ENCODE assay signal across 25 mouse cellular contexts in genomic region chr2:146693484-146693883, GRCm38 (mm10).
DNase-seq lines count a peak whose midpoint lies in the region; ATAC-seq lines count a peak whose summit lies in the region.
"Had no signal": no experiment of that assay in that cellular context is flagged by ENCODE, and none has a peak within 500 bp of the region (broad histone marks: within the 10 kb centered on the region; RNA-seq: fewer than 3 reads in every experiment).

No protein-coding gene starts in this region.

- peaks cover 5% of the 10 kb centered on the region for H3K4me1 ChIP-seq in hindbrain, embryonic 15.5 days (replicated peaks)
- H3K4me1 ChIP-seq in hindbrain, embryonic 11.5 days (replicated peaks; ENCODE audit: control insufficient read depth, insufficient read depth, low read length): no peaks in the 10 kb centered on the region
- H3K4me1 ChIP-seq in midbrain, embryonic 11.5 days (ENCODE audit: control insufficient read depth, insufficient read depth, low read length): peaks cover 4% of the 10 kb centered on the region
- peaks cover 13% of the 10 kb centered on the region for H3K4me1 ChIP-seq in midbrain, embryonic 10.5 days
- peaks cover 14% of the 10 kb centered on the region for H3K4me1 ChIP-seq in midbrain, embryonic 14.5 days (ENCODE audit: control insufficient read depth, insufficient read depth, low read length)
- peaks cover 20% of the 10 kb centered on the region for H3K4me1 ChIP-seq in neural tube, embryonic 15.5 days
- no peaks in the 10 kb centered on the region for H3K4me1 ChIP-seq in kidney, embryonic 14.5 days (ENCODE audit: control insufficient read depth, insufficient read depth, low read length)

- H3K9ac ChIP-seq in hindbrain, embryonic 15.5 days: no peak overlapping the region
- no peak overlapping the region for H3K9ac ChIP-seq in hindbrain, embryonic 11.5 days (ENCODE audit: low read depth, low read length)
- H3K9ac ChIP-seq in midbrain, embryonic 11.5 days (ENCODE audit: low read length): no peak overlapping the region
- no peak overlapping the region for H3K9ac ChIP-seq in midbrain, embryonic 14.5 days (replicated peaks; ENCODE audit: low read length)
- H3K9ac ChIP-seq in neural tube, embryonic 15.5 days (replicated peaks): no peak overlapping the region
- no peak overlapping the region for H3K9ac ChIP-seq in kidney, embryonic 14.5 days (ENCODE audit: low read depth, low read length)
- H3K9ac ChIP-seq: embryonic facial prominence, embryonic 12.5 days; limb, embryonic 13.5 days; liver, embryonic 14.5 days had no signal

- no peak overlapping the region; the same call in 1 of the 2 replicates for H3K27ac ChIP-seq in hindbrain, embryonic 15.5 days (replicated peaks)
- H3K27ac ChIP-seq in hindbrain, embryonic 11.5 days (ENCODE audit: low read depth, low read length): no peak overlapping the region
- H3K27ac ChIP-seq in midbrain, embryonic 11.5 days (ENCODE audit: low read depth, low read length): no peak overlapping the region
- H3K27ac ChIP-seq in midbrain, embryonic 10.5 days (replicated peaks): no peak overlapping the region
- 0 out of 2 replicates have a peak overlapping the region, but pooled peaks have one; percentile 70 for H3K27ac ChIP-seq in midbrain, embryonic 14.5 days (replicated peaks; ENCODE audit: low read depth, low read length)
- no peak overlapping the region for H3K27ac ChIP-seq in neural tube, embryonic 15.5 days (replicated peaks)
- no peak overlapping the region for H3K27ac ChIP-seq in kidney, embryonic 14.5 days (ENCODE audit: low read depth, low read length)
- H3K27ac ChIP-seq: embryonic facial prominence, embryonic 12.5 days; forebrain, embryonic 13.5 days; gastrocnemius, adult 2 months; heart, embryonic 10.5 days; layer of hippocampus, adult 2 months; limb, embryonic 13.5 days; liver, embryonic 14.5 days had no signal

- no peak for ATAC-seq in hindbrain, embryonic 15.5 days (ENCODE audit: low FRiP score, low read depth)
- ATAC-seq in hindbrain, embryonic 11.5 days (ENCODE audit: low FRiP score): no peak
- ATAC-seq in midbrain, embryonic 11.5 days (ENCODE audit: low FRiP score): peak; percentile 23; the same call in 1 of the 2 replicates
- no peak for ATAC-seq in midbrain, embryonic 14.5 days (ENCODE audit: low FRiP score, low TSS enrichment)
- peak; percentile 58; the same call in 1 of the 2 replicates for ATAC-seq in neural tube, embryonic 15.5 days (ENCODE audit: low FRiP score)
- ATAC-seq in kidney, embryonic 14.5 days (ENCODE audit: low FRiP score, low TSS enrichment): no peak
- ATAC-seq: intestine, embryonic 16.5 days had no signal

- H3K36me3 ChIP-seq in hindbrain, embryonic 15.5 days: no peaks in the 10 kb centered on the region
- H3K36me3 ChIP-seq in hindbrain, embryonic 11.5 days (ENCODE audit: control insufficient read depth, insufficient read depth, low read length): no peaks in the 10 kb centered on the region
- H3K36me3 ChIP-seq in midbrain, embryonic 11.5 days (ENCODE audit: control insufficient read depth, insufficient read depth, low read length): no peaks in the 10 kb centered on the region
- H3K36me3 ChIP-seq in midbrain, embryonic 10.5 days: no peaks in the 10 kb centered on the region
- no peaks in the 10 kb centered on the region for H3K36me3 ChIP-seq in midbrain, embryonic 14.5 days (ENCODE audit: control insufficient read depth, insufficient read depth, low read length)
- no peaks in the 10 kb centered on the region for H3K36me3 ChIP-seq in neural tube, embryonic 15.5 days
- no peaks in the 10 kb centered on the region for H3K36me3 ChIP-seq in kidney, embryonic 14.5 days (ENCODE audit: control insufficient read depth, insufficient read depth, low read length)
- H3K36me3 ChIP-seq: embryonic facial prominence, embryonic 12.5 days; heart, embryonic 10.5 days; limb, embryonic 13.5 days had no signal

- no peak overlapping the region for H3K4me3 ChIP-seq in hindbrain, embryonic 15.5 days
- H3K4me3 ChIP-seq in hindbrain, embryonic 11.5 days (ENCODE audit: low read depth, low read length): no peak overlapping the region
- no peak overlapping the region for H3K4me3 ChIP-seq in midbrain, embryonic 11.5 days (ENCODE audit: low read depth, low read length)
- no peak overlapping the region for H3K4me3 ChIP-seq in midbrain, embryonic 10.5 days
- H3K4me3 ChIP-seq in midbrain, embryonic 14.5 days (replicated peaks; ENCODE audit: low read depth, low read length): no peak overlapping the region
- H3K4me3 ChIP-seq in neural tube, embryonic 15.5 days (replicated peaks): no peak overlapping the region
- H3K4me3 ChIP-seq in kidney, embryonic 14.5 days (ENCODE audit: low read length): no peak overlapping the region
- H3K4me3 ChIP-seq: embryonic facial prominence, embryonic 12.5 days; erythroblast, embryonic 14.5 days; forebrain, embryonic 13.5 days; gastrocnemius, adult 2 months; heart, embryonic 10.5 days; layer of hippocampus, adult 2 months; limb, embryonic 13.5 days had no signal

- no peak for DNase-seq in hindbrain, embryonic 11.5 days (ENCODE audit: low spot score)
- DNase-seq in midbrain, embryonic 11.5 days (ENCODE audit: low spot score, missing footprints): peak; percentile 80
- DNase-seq in midbrain, embryonic 10.5 days (ENCODE audit: low spot score): no peak
- DNase-seq in midbrain, embryonic 14.5 days: peak; percentile 35
- DNase-seq: adrenal gland, adult 8-10 months; cerebellum, adult 18-20 months; cerebellum, postnatal 14 days; gastrocnemius, adult 2 months; heart, postnatal 4 days; kidney, postnatal 10 days; layer of hippocampus, postnatal 36 days; lung, postnatal 4 days; thymus, adult 18-20 months; thymus, postnatal 36 days had no signal

- WGBS in hindbrain, embryonic 15.5 days: 40% methylated on average over 2 of the region's 2 CpGs
- WGBS in hindbrain, embryonic 11.5 days: 59% methylated on average over 2 of the region's 2 CpGs
- 49% methylated on average over 2 of the region's 2 CpGs for WGBS in midbrain, embryonic 11.5 days
- WGBS in midbrain, embryonic 10.5 days: 64% methylated on average over 2 of the region's 2 CpGs
- 21% methylated on average over 2 of the region's 2 CpGs for WGBS in midbrain, embryonic 14.5 days
- WGBS in neural tube, embryonic 15.5 days: 7% methylated on average over 2 of the region's 2 CpGs
- 39% methylated on average over 2 of the region's 2 CpGs for WGBS in kidney, embryonic 14.5 days

- no peaks in the 10 kb centered on the region for H3K9me3 ChIP-seq in hindbrain, embryonic 15.5 days
- no peaks in the 10 kb centered on the region for H3K9me3 ChIP-seq in hindbrain, embryonic 11.5 days (ENCODE audit: control insufficient read depth, low read length)
- H3K9me3 ChIP-seq in midbrain, embryonic 11.5 days (ENCODE audit: control insufficient read depth, low read length): no peaks in the 10 kb centered on the region; the same call in 1 of the 2 replicates
- H3K9me3 ChIP-seq in midbrain, embryonic 10.5 days (replicated peaks): 0 out of 2 replicates have a peak, but pooled peaks cover 5% of the 10 kb centered on the region
- no peaks in the 10 kb centered on the region for H3K9me3 ChIP-seq in midbrain, embryonic 14.5 days (ENCODE audit: control insufficient read depth, low read length)
- no peaks in the 10 kb centered on the region for H3K9me3 ChIP-seq in neural tube, embryonic 15.5 days (replicated peaks)
- H3K9me3 ChIP-seq in kidney, embryonic 14.5 days (ENCODE audit: control insufficient read depth, low read length): 0 out of 2 replicates have a peak, but pooled peaks cover 2% of the 10 kb centered on the region
- H3K9me3 ChIP-seq: embryonic facial prominence, embryonic 12.5 days; forebrain, embryonic 13.5 days; heart, embryonic 10.5 days; limb, embryonic 13.5 days had no signal

- H3K4me2 ChIP-seq in hindbrain, embryonic 15.5 days: peak overlapping the region; percentile 33; the same call in 1 of the 2 replicates
- no peak overlapping the region for H3K4me2 ChIP-seq in hindbrain, embryonic 11.5 days (replicated peaks; ENCODE audit: low read depth, low read length)
- H3K4me2 ChIP-seq in midbrain, embryonic 11.5 days: no peak overlapping the region
- H3K4me2 ChIP-seq in midbrain, embryonic 14.5 days (ENCODE audit: low read length): peak overlapping the region; percentile 42
- 0 out of 2 replicates have a peak overlapping the region, but pooled peaks have one; percentile 25 for H3K4me2 ChIP-seq in neural tube, embryonic 15.5 days
- no peak overlapping the region for H3K4me2 ChIP-seq in kidney, embryonic 14.5 days (replicated peaks; ENCODE audit: low read depth, low read length)
- H3K4me2 ChIP-seq: embryonic facial prominence, embryonic 12.5 days had no signal

- no peaks in the 10 kb centered on the region for H3K27me3 ChIP-seq in hindbrain, embryonic 15.5 days
- H3K27me3 ChIP-seq in hindbrain, embryonic 11.5 days (ENCODE audit: control insufficient read depth, insufficient read depth, low read length): no peaks in the 10 kb centered on the region
- no peaks in the 10 kb centered on the region for H3K27me3 ChIP-seq in midbrain, embryonic 11.5 days (ENCODE audit: control insufficient read depth, insufficient read depth, low read length)
- peaks cover 49% of the 10 kb centered on the region for H3K27me3 ChIP-seq in midbrain, embryonic 10.5 days (ENCODE audit: low read depth, poor library complexity, severe bottlenecking)
- 0 out of 2 replicates have a peak, but pooled peaks cover 7% of the 10 kb centered on the region for H3K27me3 ChIP-seq in midbrain, embryonic 14.5 days (ENCODE audit: control insufficient read depth, insufficient read depth, low read length)
- H3K27me3 ChIP-seq in neural tube, embryonic 15.5 days (replicated peaks): peaks cover 2% of the 10 kb centered on the region; the same call in 1 of the 2 replicates
- no peaks in the 10 kb centered on the region for H3K27me3 ChIP-seq in kidney, embryonic 14.5 days (ENCODE audit: control insufficient read depth, insufficient read depth, low read length)
- H3K27me3 ChIP-seq: embryonic facial prominence, embryonic 12.5 days; limb, embryonic 13.5 days had no signal

Comparison
In these comparisons a context has a peak if more than half of its experiments do, and no peak if none do; other contexts are left out.
1. ATAC-seq: peak in midbrain, embryonic 11.5 days (single experiment) and neural tube, embryonic 15.5 days (single experiment); none in hindbrain, embryonic 15.5 days (single experiment), hindbrain, embryonic 11.5 days (single experiment), midbrain, embryonic 14.5 days (single experiment) and kidney, embryonic 14.5 days (single experiment).
2. H3K4me2 ChIP-seq: peak in hindbrain, embryonic 15.5 days (single experiment), midbrain, embryonic 14.5 days (single experiment) and neural tube, embryonic 15.5 days (single experiment); none in hindbrain, embryonic 11.5 days (single experiment), midbrain, embryonic 11.5 days (single experiment) and kidney, embryonic 14.5 days (single experiment).
3. DNase-seq: peak in midbrain, embryonic 11.5 days (single experiment) and midbrain, embryonic 14.5 days (single experiment); none in hindbrain, embryonic 11.5 days (single experiment) and midbrain, embryonic 10.5 days (single experiment).